Mouse (Mus musculus) megakaryocyte, embryonic 14.5 days (primary cell): ENCODE data around the gene Ism2. TPM values are rescaled to one million over a fixed set of nuclear protein-coding genes. Genes with fewer than 3 reads are reported as not detected.
A peak's percentile ranks its signal among the peaks of the same experiment; 100 is the strongest.

Experiments
- H3K27me3 ChIP-seq: replicated peaks from 2 replicates; pipeline ENCODE3; 2012; ENCODE audit warnings: inconsistent platforms
- H3K36me3 ChIP-seq: replicated peaks from 2 replicates; pipeline ENCODE3; 2012; ENCODE audit warnings: low read length, inconsistent platforms, mixed read lengths
- H3K4me1 ChIP-seq: 2 replicates; pipeline ENCODE4 v1.6.1; 2012; ENCODE audit warnings: inconsistent platforms
- H3K4me3 ChIP-seq: replicated peaks from 2 replicates; pipeline ENCODE3; 2012; ENCODE audit warnings: moderate library complexity, mild to moderate bottlenecking, inconsistent platforms
- H3K9me3 ChIP-seq: 2 replicates; pipeline ENCODE4 v1.6.1; 2012; ENCODE audit warnings: inconsistent platforms
- FLI1 ChIP-seq: IDR thresholded peaks from 2 replicates; pipeline ENCODE4 v1.6.1; 2012; ENCODE audit warnings: low read length, inconsistent platforms, mixed read lengths
- GATA1 ChIP-seq: IDR thresholded peaks from 3 replicates; pipeline ENCODE4 v1.6.1; 2012; ENCODE audit warnings: mixed read lengths, low read length, inconsistent platforms, borderline replicate concordance
- polyA plus RNA-seq: library from polyadenylated mRNA; stranded (reverse); fragments of >175 nt; gene quantifications from 2 replicates; pipeline ENCODE4 v1.2.3, GENCODE M21; 2012; ENCODE audit warnings: low replicate concordance; ENCODE audit not compliant: insufficient read depth

Gene Ism2
- polyA plus RNA-seq, 1 experiment, result 0.04 TPM

- Histone ChIP-seq H3K36me3 (no peaks in the 10 kb centered on the region), H3K27me3 (peaks cover 48% of the 10 kb centered on the region), H3K4me3 (peak overlapping the region; percentile 92), H3K9me3 (no peaks in the 10 kb centered on the region), H3K4me1 (peaks cover 23% of the 10 kb centered on the region)
- TF ChIP-seq FLI1 (no peak), GATA1 (no peak)
Observed at GRCm38 (mm10) chr12:87299037-87299656, 358 bp downstream of the Ism2 start.

- H3K27me3 ChIP-seq, result peaks cover 43% of the 10 kb centered on the region
- no peak for TF ChIP-seq GATA1
- no peak for TF ChIP-seq FLI1
- H3K36me3 ChIP-seq, result no peaks in the 10 kb centered on the region
- H3K4me3 ChIP-seq, result no peak overlapping the region
- peaks cover 10% of the 10 kb centered on the region for H3K4me1 ChIP-seq
- peaks cover 5% of the 10 kb centered on the region for H3K9me3 ChIP-seq
Observed at GRCm38 (mm10) chr12:87293934-87294333, 5.6 kb downstream of the Ism2 start.

GRCm38 (mm10) chr12:87289100-87289499, 10.4 kb downstream of the Ism2 start:
- no peak overlapping the region for H3K4me3 ChIP-seq
- no peak for TF ChIP-seq FLI1
- TF ChIP-seq GATA1, result no peak
- peaks cover 38% of the 10 kb centered on the region for H3K27me3 ChIP-seq
- peaks cover 16% of the 10 kb centered on the region for H3K9me3 ChIP-seq
- peaks cover 18% of the 10 kb centered on the region for H3K4me1 ChIP-seq
- peaks cover 5% of the 10 kb centered on the region for H3K36me3 ChIP-seq

- H3K27me3 ChIP-seq, result peaks cover 25% of the 10 kb centered on the region
- peaks cover 55% of the 10 kb centered on the region for H3K4me1 ChIP-seq
- peaks cover 11% of the 10 kb centered on the region for H3K9me3 ChIP-seq
- no peak overlapping the region for H3K4me3 ChIP-seq
- no peak for TF ChIP-seq GATA1
- no peak for TF ChIP-seq FLI1
- peaks cover 13% of the 10 kb centered on the region for H3K36me3 ChIP-seq
Observed at GRCm38 (mm10) chr12:87284726-87285125, 14.8 kb downstream of the Ism2 start.

- Histone ChIP-seq H3K36me3 (peaks cover 14% of the 10 kb centered on the region), H3K9me3 (peaks cover 11% of the 10 kb centered on the region), H3K27me3 (peaks cover 23% of the 10 kb centered on the region), H3K4me1 (peaks cover 60% of the 10 kb centered on the region), H3K4me3 (no peak overlapping the region)
- no peak for TF ChIP-seq FLI1
- no peak for TF ChIP-seq GATA1
Observed at GRCm38 (mm10) chr12:87284268-87284667, 15.2 kb downstream of the Ism2 start.

- peaks cover 14% of the 10 kb centered on the region for H3K36me3 ChIP-seq
- no peak for TF ChIP-seq GATA1
- TF ChIP-seq FLI1, result no peak
- peaks cover 66% of the 10 kb centered on the region for H3K4me1 ChIP-seq
- peaks cover 20% of the 10 kb centered on the region for H3K27me3 ChIP-seq
- H3K9me3 ChIP-seq, result peaks cover 11% of the 10 kb centered on the region
- H3K4me3 ChIP-seq, result no peak overlapping the region
Observed at GRCm38 (mm10) chr12:87283706-87284105, 15.8 kb downstream of the Ism2 start.

GRCm38 (mm10) chr12:87282743-87283142, 16.8 kb downstream of the Ism2 start:
- TF ChIP-seq FLI1 (no peak), GATA1 (no peak)
- Histone ChIP-seq H3K4me3 (peak overlapping the region; percentile 28), H3K9me3 (peaks cover 3% of the 10 kb centered on the region), H3K27me3 (peaks cover 20% of the 10 kb centered on the region), H3K4me1 (peaks cover 75% of the 10 kb centered on the region), H3K36me3 (peaks cover 9% of the 10 kb centered on the region)

GRCm38 (mm10) chr12:87281766-87282165, 17.7 kb downstream of the Ism2 start:
- peaks cover 15% of the 10 kb centered on the region for H3K36me3 ChIP-seq
- H3K27me3 ChIP-seq, result peaks cover 17% of the 10 kb centered on the region
- TF ChIP-seq FLI1 (peak; percentile 53; the same call in 1 of the 2 replicates), GATA1 (peak; percentile 69; the same call in 1 of the 3 replicates)
- no peak overlapping the region for H3K4me3 ChIP-seq
- H3K4me1 ChIP-seq, result peaks cover 84% of the 10 kb centered on the region
- no peaks in the 10 kb centered on the region; the same call in 1 of the 2 replicates for H3K9me3 ChIP-seq

GRCm38 (mm10) chr12:87279879-87280278, 19.6 kb downstream of the Ism2 start:
- peaks cover 96% of the 10 kb centered on the region for H3K4me1 ChIP-seq
- H3K4me3 ChIP-seq, result peak overlapping the region; percentile 54
- peaks cover 34% of the 10 kb centered on the region for H3K36me3 ChIP-seq
- peaks cover 4% of the 10 kb centered on the region for H3K27me3 ChIP-seq
- TF ChIP-seq FLI1, result no peak
- no peak for TF ChIP-seq GATA1
- H3K9me3 ChIP-seq, result no peaks in the 10 kb centered on the region; the same call in 1 of the 2 replicates

GRCm38 (mm10) chr12:87279350-87279749, 20.2 kb downstream of the Ism2 start:
- TF ChIP-seq GATA1 (no peak), FLI1 (no peak)

More at GRCm38 (mm10) chr12:87279350-87279749, 20.2 kb downstream of the Ism2 start:
- Histone ChIP-seq H3K36me3 (peaks cover 40% of the 10 kb centered on the region), H3K4me3 (no peak overlapping the region), H3K27me3 (peaks cover 2% of the 10 kb centered on the region), H3K4me1 (peaks cover 96% of the 10 kb centered on the region), H3K9me3 (no peaks in the 10 kb centered on the region; the same call in 1 of the 2 replicates)
